Mouse (Mus musculus) bone marrow macrophage, adult 2 months (primary cell): Measurements from ENCODE around the gene Errfi1.
"Not testable (repeated sequence)": the region's sequence is repeated elsewhere in the genome, so short reads cannot be mapped to it uniquely, and the experiment has no call there.

Source experiments
- CTCF ChIP-seq: IDR thresholded peaks from 2 replicates; pipeline ENCODE4 v1.5.1; 2012; ENCODE audit warnings: low read depth, mild to moderate bottlenecking, low read length, moderate library complexity
- POLR2A ChIP-seq: IDR thresholded peaks from 2 replicates; pipeline ENCODE4 v1.6.1; 2012; ENCODE audit warnings: mild to moderate bottlenecking, low read depth, low read length, borderline replicate concordance

- TF ChIP-seq POLR2A, CTCF: not testable (repeated sequence)
Measured at GRCm38 (mm10) chr4:150874416-150874815, 20.7 kb downstream of the Errfi1 start.
